Mouse (Mus musculus) kidney, adult 2 months (tissue): ENCODE measurements around the gene Wdr63. TPM values are rescaled to one million over a fixed set of nuclear protein-coding genes. Genes with fewer than 3 reads are reported as not detected.

ENCODE experiments used
- DNase-seq: peaks from one replicate; pipeline ENCODE4 v3.0.0; 2021
- H3K27ac ChIP-seq: fragments of 200-500 bp; 2 replicates; pipeline ENCODE4 v1.5.1; 2012; ENCODE audit warnings: low read depth, low read length, control low read depth, inconsistent platforms; ENCODE audit not compliant: insufficient read depth
- H3K27me3 ChIP-seq: fragments of 200-500 bp; replicated peaks from 2 replicates; pipeline ENCODE4 v1.6.1; 2012; ENCODE audit warnings: mild to moderate bottlenecking, moderate library complexity, low read length, inconsistent platforms; ENCODE audit not compliant: control insufficient read depth, insufficient read depth
- H3K36me3 ChIP-seq: fragments of 200-500 bp; 2 replicates; pipeline ENCODE4 v1.6.1; 2012; ENCODE audit warnings: mild to moderate bottlenecking, moderate library complexity, low read length, inconsistent platforms; ENCODE audit not compliant: control insufficient read depth, insufficient read depth
- H3K4me1 ChIP-seq: fragments of 200-500 bp; 2 replicates; pipeline ENCODE4 v1.6.1; 2011; ENCODE audit warnings: low read length; ENCODE audit not compliant: control insufficient read depth, insufficient read depth
- H3K4me3 ChIP-seq: fragments of 200-500 bp; 2 replicates; pipeline ENCODE4 v1.5.1; 2011; ENCODE audit warnings: mild to moderate bottlenecking, low read depth, low read length, control low read depth; ENCODE audit not compliant: insufficient read depth
- CTCF ChIP-seq: fragments of 200-500 bp; conservative IDR thresholded peaks from 2 replicates; pipeline ENCODE4 v1.5.1; 2011; ENCODE audit warnings: low read depth, mild to moderate bottlenecking, control low read depth, low read length, moderate library complexity, mixed read lengths; ENCODE audit not compliant: insufficient read depth, insufficient read length
- POLR2A ChIP-seq: fragments of 200-500 bp; IDR thresholded peaks from one replicate; pipeline ENCODE4 v1.6.1; 2011; ENCODE audit warnings: low read depth, low read length, control low read depth
- WGBS: fragments of 180-500 bp; shearing (Covaris S2); methylation state at CpG from one replicate; pipeline ENCODE4 v1.1.7; 2018; 5-methylcytosine and 5-hydroxymethylcytosine counted together
- polyA plus RNA-seq: library from polyadenylated mRNA; depleted of rRNA; stranded (reverse); fragments of >200 nt; gene quantifications from 2 replicates; pipeline ENCODE4 v1.2.3, GENCODE M21; 2012; rRNA removed

Wdr63 gene
- polyA plus RNA-seq, 1 experiment = not detected

- WGBS = 66% methylated on average over 14 of the region's 14 CpGs
- no peaks in the 10 kb centered on the region for H3K27me3 ChIP-seq
- no peak overlapping the region for H3K4me3 ChIP-seq
- H3K27ac ChIP-seq = peak overlapping the region; percentile 81
- no peak for DNase-seq
- no peaks in the 10 kb centered on the region for H3K36me3 ChIP-seq
- TF ChIP-seq CTCF (no peak), POLR2A (no peak)
- peaks cover 18% of the 10 kb centered on the region; the same call in 1 of the 2 replicates for H3K4me1 ChIP-seq
These were observed 114.3 kb downstream of the Wdr63 start for GRCm38 (mm10) chr3:145993481-145994201.

GRCm38 (mm10) chr3:145992796-145993195, 115.1 kb downstream of the Wdr63 start:
- Histone ChIP-seq H3K27ac (peak overlapping the region; percentile 81), H3K4me1 (peaks cover 18% of the 10 kb centered on the region; the same call in 1 of the 2 replicates), H3K36me3 (no peaks in the 10 kb centered on the region), H3K4me3 (no peak overlapping the region), H3K27me3 (no peaks in the 10 kb centered on the region)
- DNase-seq = peak; percentile 97
- 15% methylated on average over 10 of the region's 10 CpGs for whole genome bisulfite sequencing
- TF ChIP-seq POLR2A (no peak), CTCF (0 out of 2 replicates have a peak, but pooled peaks have one; percentile 5)

- peak; percentile 70 for DNase-seq
- H3K4me1 ChIP-seq = peaks cover 18% of the 10 kb centered on the region; the same call in 1 of the 2 replicates
- peak overlapping the region; percentile 9 for H3K4me3 ChIP-seq
- H3K27me3 ChIP-seq = no peaks in the 10 kb centered on the region
- no peaks in the 10 kb centered on the region for H3K36me3 ChIP-seq
- TF ChIP-seq CTCF (no peak), POLR2A (no peak)
- WGBS = 47% methylated on average over 10 of the region's 10 CpGs
- peak overlapping the region; percentile 81 for H3K27ac ChIP-seq
These were observed 115.8 kb downstream of the Wdr63 start for GRCm38 (mm10) chr3:145991976-145992730.

GRCm38 (mm10) chr3:145991130-145991529, 116.8 kb downstream of the Wdr63 start:
- Histone ChIP-seq H3K36me3 (no peaks in the 10 kb centered on the region), H3K4me1 (peaks cover 18% of the 10 kb centered on the region; the same call in 1 of the 2 replicates), H3K27me3 (no peaks in the 10 kb centered on the region), H3K27ac (peak overlapping the region; percentile 32), H3K4me3 (peak overlapping the region; percentile 41)
- no peak for TF ChIP-seq POLR2A
- TF ChIP-seq CTCF = no peak
- WGBS = 47% methylated on average over 13 of the region's 13 CpGs
- DNase-seq = peak; percentile 79

Other genes with a start within 250 kb of the Wdr63 start
- gene Bcl10, start 185.3 kb downstream of the Wdr63 start, polyA plus RNA-seq = 9.4 and 13.7 TPM in 2 replicates
- gene 2410004B18Rik, start 170.1 kb downstream of the Wdr63 start, polyA plus RNA-seq = 7.4 and 9.4 TPM in 2 replicates
- gene Syde2, start 120.3 kb downstream of the Wdr63 start, polyA plus RNA-seq = 6.1 and 6.3 TPM in 2 replicates
- 17.3 and 17.9 TPM in 2 replicates for gene Mcoln3, start 9.3 kb upstream of the Wdr63 start, polyA plus RNA-seq
- gene Mcoln2, start 41.7 kb upstream of the Wdr63 start, polyA plus RNA-seq = 3.2 and 3.5 TPM in 2 replicates
- 33.7 and 39.8 TPM in 2 replicates for gene Lpar3, start 112.8 kb upstream of the Wdr63 start, polyA plus RNA-seq